Mouse (Mus musculus) lung, postnatal 0 days (tissue): ENCODE measurements around the gene Cltc. TPM values are rescaled to one million over a fixed set of nuclear protein-coding genes. Genes with fewer than 3 reads are reported as not detected.
A peak's percentile ranks its signal among the peaks of the same experiment; 100 is the strongest.

Source experiments
- ATAC-seq: fragments of 200-750 bp; cut with Nextera tagmentation; 2 replicates; pipeline ENCODE4 v1.8.0; 2017; ENCODE audit warnings: moderate library complexity
- DNase-seq: peaks from one replicate; pipeline ENCODE4 v3.0.0-alpha.2; 2016; ENCODE audit warnings: low spot score
- H3K27ac ChIP-seq: fragments of 300-500 bp; sonication (generic); 2 replicates; pipeline ENCODE4 v1.5.1; 2014; ENCODE audit warnings: antibody characterized with exemption, mild to moderate bottlenecking, low read length, mixed read lengths
- H3K27me3 ChIP-seq: fragments of 300-500 bp; sonication (generic); replicated peaks from 2 replicates; pipeline ENCODE4 v1.6.1; 2014; ENCODE audit warnings: low read length, mixed read lengths; ENCODE audit not compliant: insufficient read depth
- H3K36me3 ChIP-seq: fragments of 300-500 bp; sonication (generic); 2 replicates; pipeline ENCODE4 v1.6.1; 2014; ENCODE audit warnings: low read length, mixed read lengths; ENCODE audit not compliant: insufficient read depth
- H3K4me1 ChIP-seq: fragments of 300-500 bp; sonication (generic); 2 replicates; pipeline ENCODE4 v1.6.1; 2014; ENCODE audit warnings: antibody characterized with exemption, low read depth, low read length, mixed read lengths; ENCODE audit not compliant: insufficient read depth
- H3K4me2 ChIP-seq: fragments of 300-500 bp; sonication (generic); replicated peaks from 2 replicates; pipeline ENCODE4 v1.6.1; 2014; ENCODE audit warnings: low read depth, mild to moderate bottlenecking, low read length, moderate library complexity, mixed read lengths
- H3K4me3 ChIP-seq: fragments of 300-500 bp; sonication (generic); 2 replicates; pipeline ENCODE4 v1.5.1; 2014; ENCODE audit warnings: low read depth, low read length
- H3K9ac ChIP-seq: fragments of 300-500 bp; sonication (generic); replicated peaks from 2 replicates; pipeline ENCODE4 v1.6.1; 2014; ENCODE audit warnings: low read depth, mild to moderate bottlenecking
- H3K9me3 ChIP-seq: fragments of 300-500 bp; sonication (generic); 2 replicates; pipeline ENCODE4 v1.6.1; 2016; ENCODE audit warnings: low read length, mixed read lengths
- CTCF ChIP-seq: IDR thresholded peaks from 2 replicates; pipeline ENCODE4 v1.5.1; 2016; ENCODE audit warnings: antibody characterized with exemption, mild to moderate bottlenecking
- EP300 ChIP-seq: IDR thresholded peaks from 2 replicates; pipeline ENCODE4 v1.6.1; 2016; ENCODE audit warnings: antibody characterized with exemption, mild to moderate bottlenecking, control low read depth
- WGBS: fragments of 180-500 bp; shearing (Covaris S2); extraction: QIAGEN DNeasy Blood & Tissue Kit; methylation state at CpG from one replicate; pipeline ENCODE4 v1.1.7; 2014; 5-methylcytosine and 5-hydroxymethylcytosine counted together
- polyA plus RNA-seq: library from polyadenylated mRNA; unstranded; fragments of >200 nt; fragmentation: Nextera tagmentation; extraction: Ambion mirVana; gene quantifications from 2 replicates; pipeline ENCODE4 v1.2.1, GENCODE M21; 2015

Gene Cltc
- polyA plus RNA-seq, 1 experiment from 2014 or later, result 63.7 TPM

GRCm38 (mm10) chr11:86756156-86757141, 916 bp downstream of the Cltc start:
- no peaks in the 10 kb centered on the region for H3K36me3 ChIP-seq
- no peak for TF ChIP-seq EP300
- TF ChIP-seq CTCF, result no peak
- H3K4me2 ChIP-seq, result peak overlapping the region; percentile 80
- DNase-seq, result peak; percentile 79
- peaks cover 20% of the 10 kb centered on the region; the same call in 1 of the 2 replicates for H3K4me1 ChIP-seq
- peak overlapping the region; percentile 99 for H3K27ac ChIP-seq
- WGBS, result 1% methylated on average over 31 of the region's 31 CpGs
- no peaks in the 10 kb centered on the region for H3K9me3 ChIP-seq
- H3K9ac ChIP-seq, result peak overlapping the region; percentile 100
- H3K4me3 ChIP-seq, result peak overlapping the region; percentile 100
- no peaks in the 10 kb centered on the region for H3K27me3 ChIP-seq
- no peak for ATAC-seq

- Histone ChIP-seq H3K27ac (no peak overlapping the region), H3K4me1 (peaks cover 10% of the 10 kb centered on the region; the same call in 1 of the 2 replicates), H3K36me3 (peaks cover 2% of the 10 kb centered on the region; the same call in 1 of the 2 replicates), H3K9ac (no peak overlapping the region), H3K4me2 (no peak overlapping the region), H3K4me3 (no peak overlapping the region), H3K27me3 (no peaks in the 10 kb centered on the region), H3K9me3 (no peaks in the 10 kb centered on the region)
- no peak for ATAC-seq
- TF ChIP-seq CTCF (no peak), EP300 (no peak)
- no peak for DNase-seq
Measured at GRCm38 (mm10) chr11:86752404-86752803, 5.0 kb downstream of the Cltc start.

DNA sequence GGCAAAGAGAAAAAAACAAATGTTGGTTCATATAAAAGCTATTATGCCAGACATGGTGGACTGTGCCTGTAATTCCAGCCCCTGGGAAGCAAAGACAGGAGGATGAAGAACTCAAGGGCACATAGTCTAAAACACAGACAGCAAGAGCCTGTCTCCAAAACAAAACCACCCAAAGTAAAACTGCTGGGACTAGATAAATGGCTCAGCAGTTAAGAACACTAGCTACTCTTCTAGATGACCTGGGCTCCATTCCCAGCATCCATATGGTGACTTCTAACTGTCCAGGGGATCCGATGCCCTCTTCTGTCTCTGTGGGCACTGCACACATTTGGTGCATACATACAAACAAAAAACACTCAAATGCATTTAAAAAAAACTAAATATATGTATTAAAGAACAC, 6.4 kb downstream of the Cltc start:
- H3K36me3 ChIP-seq, result peaks cover 2% of the 10 kb centered on the region; the same call in 1 of the 2 replicates
- no peak overlapping the region for H3K27ac ChIP-seq
- H3K4me2 ChIP-seq, result no peak overlapping the region
- no peak overlapping the region for H3K4me3 ChIP-seq
- no peaks in the 10 kb centered on the region for H3K9me3 ChIP-seq
- H3K4me1 ChIP-seq, result peaks cover 10% of the 10 kb centered on the region; the same call in 1 of the 2 replicates
- H3K9ac ChIP-seq, result no peak overlapping the region
- no peak for TF ChIP-seq EP300
- TF ChIP-seq CTCF, result no peak
- no peak for DNase-seq
- 97% methylated on average over 1 of the region's 1 CpGs for WGBS
- no peaks in the 10 kb centered on the region for H3K27me3 ChIP-seq
- no peak for ATAC-seq

- DNase-seq (peak; percentile 25), ATAC-seq (no peak)
- H3K4me3 ChIP-seq, result no peak overlapping the region
- peaks cover 16% of the 10 kb centered on the region for H3K4me1 ChIP-seq
- no peaks in the 10 kb centered on the region for H3K9me3 ChIP-seq
- 52% methylated on average over 3 of the region's 3 CpGs for WGBS
- no peak overlapping the region for H3K27ac ChIP-seq
- H3K9ac ChIP-seq, result no peak overlapping the region
- no peaks in the 10 kb centered on the region for H3K27me3 ChIP-seq
- no peak overlapping the region for H3K4me2 ChIP-seq
- H3K36me3 ChIP-seq, result peaks cover 2% of the 10 kb centered on the region; the same call in 1 of the 2 replicates
- TF ChIP-seq CTCF (no peak), EP300 (no peak)
Measured at GRCm38 (mm10) chr11:86749776-86750423, 7.5 kb downstream of the Cltc start.

DNA sequence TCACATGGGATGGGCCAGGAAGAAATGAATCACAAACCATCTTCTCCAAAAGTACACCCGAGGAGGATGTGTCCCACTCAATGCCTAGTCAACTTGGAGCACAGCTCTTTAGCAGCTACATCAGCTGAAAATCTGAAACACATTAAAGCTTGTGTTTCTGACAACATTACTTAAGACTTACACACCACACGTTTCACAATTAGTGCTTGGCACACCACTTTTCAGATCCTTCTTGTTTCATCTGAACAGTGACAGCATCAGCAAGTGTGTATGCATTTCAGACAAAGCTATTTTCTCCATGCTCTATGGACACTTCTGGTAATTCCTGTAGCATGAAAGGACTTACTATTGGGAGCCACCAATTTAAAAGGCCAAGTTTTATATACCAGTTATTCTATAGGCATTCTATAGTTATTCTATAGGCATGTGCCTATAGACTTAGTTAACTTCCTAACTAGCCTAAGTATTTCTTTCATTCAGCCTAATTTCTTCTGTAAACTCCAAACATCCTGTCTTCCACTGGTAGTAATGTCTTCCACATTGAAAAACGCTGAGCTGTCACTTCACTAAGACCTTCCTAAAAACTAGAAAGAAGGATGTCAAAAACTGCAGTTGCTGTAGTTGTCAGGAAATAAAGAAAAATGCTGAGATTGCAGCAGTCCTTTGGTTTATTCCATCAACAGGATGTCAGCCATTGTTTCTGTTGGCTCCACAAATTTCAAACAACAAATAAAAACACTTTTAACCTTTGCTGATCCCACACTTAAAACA, 11.5 kb downstream of the Cltc start:
- H3K4me2 ChIP-seq, result no peak overlapping the region; the same call in 1 of the 2 replicates
- TF ChIP-seq CTCF (no peak), EP300 (no peak)
- no peak overlapping the region for H3K9ac ChIP-seq
- no peak overlapping the region for H3K4me3 ChIP-seq
- H3K27ac ChIP-seq, result no peak overlapping the region
- H3K4me1 ChIP-seq, result peaks cover 10% of the 10 kb centered on the region
- no peaks in the 10 kb centered on the region for H3K9me3 ChIP-seq
- ATAC-seq, result no peak
- no peaks in the 10 kb centered on the region for H3K27me3 ChIP-seq
- peaks cover 2% of the 10 kb centered on the region; the same call in 1 of the 2 replicates for H3K36me3 ChIP-seq
- WGBS, result 42% methylated on average over 3 of the region's 3 CpGs
- DNase-seq, result peak; percentile 23

DNA sequence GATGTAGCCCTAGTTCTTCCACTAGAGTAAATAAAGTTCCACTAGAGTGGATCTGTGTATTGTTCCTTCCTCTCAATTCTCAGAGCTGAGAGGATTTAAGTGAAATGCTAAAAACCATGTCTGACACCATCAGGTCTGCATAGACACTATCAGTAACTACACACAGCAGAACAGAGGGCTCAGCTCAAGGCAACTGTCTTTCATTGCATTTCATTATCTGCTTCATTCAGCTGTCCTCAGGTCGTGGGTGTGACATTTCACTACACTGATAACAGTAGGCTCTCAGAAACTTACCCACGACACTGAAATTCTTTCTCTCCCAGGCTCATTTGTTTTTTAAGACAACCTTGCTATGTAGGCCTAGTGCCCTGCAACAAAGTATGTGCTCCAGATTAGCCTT, 14.8 kb downstream of the Cltc start:
- Histone ChIP-seq H3K36me3 (no peaks in the 10 kb centered on the region), H3K4me1 (peaks cover 10% of the 10 kb centered on the region), H3K9me3 (no peaks in the 10 kb centered on the region), H3K9ac (no peak overlapping the region), H3K4me3 (no peak overlapping the region), H3K4me2 (no peak overlapping the region), H3K27ac (no peak overlapping the region), H3K27me3 (no peaks in the 10 kb centered on the region)
- DNase-seq (no peak), ATAC-seq (no peak)
- TF ChIP-seq EP300 (no peak), CTCF (no peak)
- WGBS, result 27% methylated on average over 2 of the region's 2 CpGs
